Mouse (Mus musculus) frontal cortex, postnatal 25 days (tissue): ENCODE measurements around the gene Ets2.
"Not testable (repeated sequence)": the region's sequence is repeated elsewhere in the genome, so short reads cannot be mapped to it uniquely, and the experiment has no call there.

Source experiments
- DNase-seq, 2 experiments: peaks; one replicate each; pipeline ENCODE4 v3.0.0; 2022; ENCODE audit warnings: low spot score in 2 of 2

The Ets2 gene

GRCm38 (mm10) chr16:95699721-95700120 lies 2.2 kb upstream of the Ets2 start:
- DNase-seq: no peak

- no peak for DNase-seq
These were observed 1.7 kb upstream of the Ets2 start for GRCm38 (mm10) chr16:95700224-95700623.

- DNase-seq: no peak
These were observed 979 bp downstream of the Ets2 start for GRCm38 (mm10) chr16:95702562-95703545.

- no peak for DNase-seq
These were observed 2.1 kb downstream of the Ets2 start for GRCm38 (mm10) chr16:95703958-95704357.

GRCm38 (mm10) chr16:95704662-95705330 lies 2.9 kb downstream of the Ets2 start:
- no peak for DNase-seq

- no peak for DNase-seq
These were observed 3.9 kb downstream of the Ets2 start for GRCm38 (mm10) chr16:95705771-95706170.

GRCm38 (mm10) chr16:95708211-95709004 lies 6.5 kb downstream of the Ets2 start:
- no peak for DNase-seq

GRCm38 (mm10) chr16:95709175-95709574 lies 7.3 kb downstream of the Ets2 start:
- DNase-seq: no peak

GRCm38 (mm10) chr16:95710129-95710528 lies 8.3 kb downstream of the Ets2 start:
- no peak for DNase-seq

- no peak for DNase-seq
These were observed 10.2 kb downstream of the Ets2 start for GRCm38 (mm10) chr16:95712121-95712520.

- DNase-seq: not testable (repeated sequence)
These were observed 11.2 kb downstream of the Ets2 start for GRCm38 (mm10) chr16:95713077-95713476.

GRCm38 (mm10) chr16:95715026-95715425 lies 13.2 kb downstream of the Ets2 start:
- DNase-seq: no peak

GRCm38 (mm10) chr16:95716061-95716706 lies 14.3 kb downstream of the Ets2 start:
- no peak for DNase-seq

GRCm38 (mm10) chr16:95717631-95718030 lies 15.8 kb downstream of the Ets2 start:
- DNase-seq: no peak

- DNase-seq: no peak
These were observed 16.2 kb downstream of the Ets2 start for GRCm38 (mm10) chr16:95718119-95718518.

GRCm38 (mm10) chr16:95720532-95720931 lies 18.7 kb downstream of the Ets2 start:
- no peak for DNase-seq

- DNase-seq: no peak
These were observed 22.4 kb downstream of the Ets2 start for GRCm38 (mm10) chr16:95724251-95724650.

- no peak for DNase-seq
These were observed 22.9 kb downstream of the Ets2 start for GRCm38 (mm10) chr16:95724776-95725175.

GRCm38 (mm10) chr16:95726802-95727201 lies 24.9 kb downstream of the Ets2 start:
- no peak for DNase-seq

GRCm38 (mm10) chr16:95728453-95729435 lies 26.9 kb downstream of the Ets2 start:
- DNase-seq: no peak
